Mouse (Mus musculus) adrenal gland, adult 2 months (tissue): ENCODE results near the gene Dnah3. TPM values are rescaled to one million over a fixed set of nuclear protein-coding genes. Genes with fewer than 3 reads are reported as not detected.

Source experiments
- DNase-seq: peaks from one replicate; pipeline ENCODE4 v3.0.0; 2021
- polyA plus RNA-seq: library from polyadenylated mRNA; depleted of rRNA; stranded (reverse); fragments of >200 nt; gene quantifications from 2 replicates; pipeline ENCODE4 v1.2.3, GENCODE M21; 2012; rRNA removed
- total RNA-seq, 2 experiments: library from RNA; stranded (reverse); gene quantifications; 2 replicates each; pipeline ENCODE4 v1.2.3; 2021

The Dnah3 gene
- total and polyA plus RNA-seq, 3 experiments: 0.12 to 0.14 TPM; not detected in 1

- DNase-seq: no peak
Observed at GRCm38 (mm10) chr7:119873050-119873449, 222.0 kb downstream of the Dnah3 start.

Other genes with a start within 250 kb of the Dnah3 start
- gene Lyrm1, start 199.4 kb downstream of the Dnah3 start, total RNA-seq: 10 to 100 TPM; 11.4 to 12.3 TPM
- gene Lyrm1, start 199.4 kb downstream of the Dnah3 start, polyA plus RNA-seq: 0.38 and 0.83 TPM in 2 replicates
- gene Dcun1d3, start 199.0 kb downstream of the Dnah3 start, total RNA-seq: 10 to 100 TPM; 26.8 to 44.8 TPM
- 6.5 and 6.7 TPM in 2 replicates for gene Dcun1d3, start 199.0 kb downstream of the Dnah3 start, polyA plus RNA-seq
- 100 to 1,000 TPM; 111 to 120 TPM for gene Tmem159, start 7.1 kb upstream of the Dnah3 start, total RNA-seq
- 67.0 and 96.3 TPM in 2 replicates for gene Tmem159, start 7.1 kb upstream of the Dnah3 start, polyA plus RNA-seq
- gene Zp2, start 50.0 kb upstream of the Dnah3 start, total RNA-seq: not detected
- not detected in 2 replicates for gene Zp2, start 50.0 kb upstream of the Dnah3 start, polyA plus RNA-seq
- under 1 TPM; 0.40 to 0.48 TPM for gene Anks4b, start 78.6 kb upstream of the Dnah3 start, total RNA-seq
- not detected in 2 replicates for gene Anks4b, start 78.6 kb upstream of the Dnah3 start, polyA plus RNA-seq
- 10 to 100 TPM in 1 of 2 experiments, under 1 TPM in 1; 0.81 to 11.0 TPM for gene Crym, start 106.8 kb upstream of the Dnah3 start, total RNA-seq
- 0.71 and 6.7 TPM in 2 replicates for gene Crym, start 106.8 kb upstream of the Dnah3 start, polyA plus RNA-seq
- not detected for gene Abca14, start 108.7 kb upstream of the Dnah3 start, total RNA-seq
- gene Abca14, start 108.7 kb upstream of the Dnah3 start, polyA plus RNA-seq: not detected in 2 replicates
- gene Abca15, start 233.4 kb upstream of the Dnah3 start, total RNA-seq: not detected
- gene Abca15, start 233.4 kb upstream of the Dnah3 start, polyA plus RNA-seq: not detected in 2 replicates